Mouse (Mus musculus): ENCODE measurements around the gene 2310022B05Rik.

2310022B05Rik gene

DNA sequence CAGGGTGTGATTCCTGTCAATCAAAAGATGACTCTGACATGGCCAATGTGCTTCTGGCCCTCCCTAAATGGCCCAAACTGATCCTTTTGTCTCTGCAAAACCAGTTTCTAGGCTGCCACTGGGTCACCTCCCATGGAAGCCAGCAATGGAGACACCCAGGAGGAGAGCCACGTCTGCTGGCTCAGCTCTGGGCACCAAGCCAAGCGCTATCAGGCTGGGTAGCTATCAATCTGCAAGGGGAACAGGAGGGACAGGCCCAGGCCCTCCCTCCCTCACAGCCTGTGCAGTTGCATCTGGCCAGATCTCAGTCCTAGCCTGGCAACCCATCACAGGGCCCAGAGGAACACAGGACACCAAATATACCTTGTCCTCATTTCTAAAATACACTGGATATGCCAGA, 4.8 kb downstream of the 2310022B05Rik start:
- DNase-seq, result peak; percentile 35

DNA sequence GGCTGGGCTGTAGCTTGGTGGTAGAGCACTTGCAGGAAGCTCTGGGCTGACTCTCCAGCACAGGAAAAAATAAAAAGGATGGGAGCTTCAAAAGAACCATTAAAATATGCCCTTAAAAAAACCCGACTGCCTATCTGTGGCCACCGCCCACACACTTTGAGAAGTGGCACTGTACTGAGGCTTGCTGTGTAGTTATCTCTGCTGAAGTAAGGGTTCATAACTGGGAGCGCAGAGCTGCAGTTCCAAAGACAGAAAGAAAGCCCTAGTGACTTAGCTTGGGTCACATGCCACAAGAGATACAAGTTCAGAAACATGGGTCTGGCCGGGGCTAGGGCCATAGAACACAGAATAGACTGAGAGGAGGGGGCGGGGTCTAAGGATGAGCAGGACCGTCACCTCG, 5.2 kb downstream of the 2310022B05Rik start:
- no peak for DNase-seq

DNA sequence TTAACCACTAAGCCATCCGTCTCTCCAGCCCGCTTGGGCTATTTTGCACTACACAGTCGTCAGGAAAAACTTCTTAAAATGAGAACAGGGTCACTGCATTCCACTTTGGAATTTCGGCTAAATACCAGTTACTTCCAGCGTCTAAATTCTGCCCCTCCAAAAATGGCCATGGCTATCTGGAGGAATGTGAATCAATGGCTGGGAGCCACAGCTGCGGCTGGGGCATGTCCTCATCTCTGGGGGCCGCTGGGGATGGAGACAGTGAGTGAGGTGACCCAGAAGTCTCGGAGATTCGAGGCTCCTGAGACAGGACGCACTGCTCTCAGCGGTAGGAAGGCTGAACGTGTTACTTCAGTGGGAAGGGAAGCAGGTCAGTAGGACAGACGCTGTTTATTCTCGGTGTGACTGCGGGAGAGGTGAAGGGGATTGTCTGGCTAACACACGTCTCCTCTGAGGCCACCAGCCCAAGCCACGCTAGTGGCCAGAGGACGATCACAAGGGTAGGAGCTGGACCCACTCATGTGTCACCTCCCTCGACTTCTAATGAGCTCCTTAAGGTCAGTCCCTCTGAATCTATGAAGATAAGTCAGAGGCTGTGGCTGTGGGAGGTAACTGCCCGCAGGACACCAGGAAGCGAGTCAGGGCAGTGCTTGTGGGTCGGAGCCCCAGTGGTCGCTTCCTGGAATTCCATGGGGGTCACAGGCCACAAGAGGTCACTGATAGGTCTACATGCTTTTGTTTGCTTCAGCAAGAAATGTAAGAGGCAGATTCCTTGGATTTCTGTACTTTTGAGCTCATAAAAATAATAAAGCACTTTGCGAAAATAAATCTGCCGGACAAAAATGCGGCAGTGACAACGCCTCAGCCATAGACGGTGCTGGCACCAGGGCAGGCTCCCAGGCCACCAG, 9.3 kb downstream of the 2310022B05Rik start:
- no peak for DNase-seq

DNA sequence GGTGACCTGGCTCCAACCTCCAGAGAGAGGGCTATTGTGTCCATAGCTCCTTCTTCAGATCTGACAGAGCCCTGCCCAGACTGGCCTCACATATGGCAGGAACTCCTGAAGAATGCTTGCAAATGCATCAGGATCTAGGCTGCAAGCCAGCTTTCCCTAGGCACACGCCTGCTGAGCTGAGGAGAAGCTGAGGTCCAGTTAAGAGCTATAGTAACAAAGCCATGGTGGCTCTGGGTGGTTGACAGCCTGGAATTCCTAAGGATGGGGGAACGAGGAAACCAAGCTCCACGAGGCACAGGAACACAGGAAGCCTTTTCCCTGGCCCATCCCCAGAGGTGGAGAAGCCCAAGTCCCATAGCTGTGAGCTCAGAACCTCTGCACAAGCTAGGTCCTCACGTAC, 10.6 kb downstream of the 2310022B05Rik start:
- DNase-seq, result no peak

GRCm38 (mm10) chr8:124651776-124652175, 11.4 kb downstream of the 2310022B05Rik start:
- DNase-seq, result no peak

- DNase-seq, result no peak
These were observed 14.9 kb downstream of the 2310022B05Rik start for GRCm38 (mm10) chr8:124648311-124648710.

DNA sequence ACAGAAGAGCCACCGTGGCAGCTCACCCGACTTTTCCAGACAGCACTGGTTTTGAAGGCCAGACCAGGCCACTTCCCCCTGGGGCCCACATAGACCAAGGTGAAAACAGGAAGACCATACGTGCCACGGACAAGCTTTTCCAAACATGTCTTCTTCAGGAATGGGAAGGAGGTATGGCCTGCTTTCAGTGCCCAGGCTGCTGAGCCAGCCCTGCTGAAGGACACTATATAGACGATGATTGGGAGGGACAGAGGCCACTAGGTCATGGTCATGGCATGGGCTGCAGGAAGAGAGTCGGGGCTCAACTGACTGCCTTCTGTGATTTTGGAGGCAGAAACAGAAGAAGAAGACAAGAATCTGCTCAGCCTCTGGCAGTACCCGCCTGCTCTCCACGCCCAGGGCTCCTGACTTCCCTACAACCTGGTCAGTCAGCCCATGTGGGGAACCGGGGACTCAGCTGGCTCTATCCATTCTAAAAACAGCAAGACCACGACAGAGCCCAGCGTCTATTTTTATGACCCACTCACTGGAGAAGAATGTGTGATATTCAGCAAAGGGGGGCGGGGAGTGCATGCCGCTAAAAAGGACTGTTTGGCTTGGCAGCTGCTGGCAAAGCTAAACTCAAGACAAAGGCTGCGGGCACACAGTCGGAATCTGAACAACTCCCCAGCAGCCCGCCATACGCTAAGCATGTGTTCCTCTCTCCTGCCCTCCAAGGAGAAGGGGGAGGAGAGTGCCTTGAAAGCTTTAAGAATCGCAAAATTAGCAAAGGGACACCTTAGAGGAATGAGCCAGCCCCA, 19.4 kb downstream of the 2310022B05Rik start:
- DNase-seq, result no peak

DNA sequence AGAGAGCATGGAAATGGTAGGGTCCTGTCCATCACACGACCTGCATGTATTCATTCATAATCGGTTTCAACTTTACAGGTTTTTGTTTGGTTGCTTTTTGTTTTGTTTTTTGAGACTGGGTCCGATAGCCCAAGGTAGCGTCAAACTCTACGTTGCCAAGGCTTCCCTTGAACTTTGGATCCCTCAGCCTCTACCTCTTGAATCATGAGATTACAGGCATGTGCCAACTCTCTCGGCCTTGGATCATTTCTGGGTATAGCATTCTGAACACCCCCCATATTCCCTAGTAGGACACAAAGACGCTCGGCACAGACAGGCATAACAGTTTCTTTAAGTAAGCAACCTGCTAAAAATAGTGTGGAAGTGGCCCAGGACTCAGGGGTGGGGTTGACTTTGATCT, 21.6 kb downstream of the 2310022B05Rik start:
- DNase-seq, result no peak

DNA sequence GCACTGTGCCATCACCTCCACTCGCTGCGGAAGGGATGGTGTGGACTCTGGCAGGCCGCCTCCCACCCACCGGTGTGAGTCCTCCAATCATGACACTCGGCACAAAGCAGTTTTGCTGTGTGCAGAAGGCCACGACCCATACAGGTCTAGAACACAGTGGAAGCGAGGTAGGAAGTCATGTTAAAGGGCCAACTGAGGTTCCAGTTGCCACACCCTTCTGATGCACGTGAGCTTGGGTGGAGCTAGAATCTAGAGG, 28.0 kb downstream of the 2310022B05Rik start:
- DNase-seq, result no peak

GRCm38 (mm10) chr8:124634411-124635246, 28.5 kb downstream of the 2310022B05Rik start:
- DNase-seq, result no peak

- no peak for DNase-seq
These were observed 30.0 kb downstream of the 2310022B05Rik start for GRCm38 (mm10) chr8:124633001-124633703.

DNA sequence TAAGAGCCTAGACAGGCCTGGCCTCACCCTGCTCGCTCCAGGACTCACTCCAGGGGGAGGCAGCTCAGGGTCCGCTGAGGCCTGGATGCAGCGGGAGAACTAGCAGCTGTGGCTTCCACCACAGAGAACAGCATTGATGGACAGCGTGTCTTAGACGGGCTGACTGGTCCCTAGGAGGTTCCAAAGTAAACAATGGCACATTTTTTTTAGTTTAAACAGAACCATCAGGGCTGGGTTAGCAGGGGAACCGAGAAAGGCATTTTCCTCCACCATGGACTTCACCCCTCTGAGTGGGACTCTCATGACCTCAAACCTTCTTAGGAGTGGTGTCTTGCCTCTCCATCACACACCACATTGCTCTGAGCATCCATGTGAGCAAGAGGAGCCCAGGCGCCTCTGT, 31.2 kb downstream of the 2310022B05Rik start:
- DNase-seq, result no peak

GRCm38 (mm10) chr8:124630891-124631290, 32.3 kb downstream of the 2310022B05Rik start:
- DNase-seq, result no peak

- no peak for DNase-seq
These were observed 32.7 kb downstream of the 2310022B05Rik start for GRCm38 (mm10) chr8:124630489-124630888.

GRCm38 (mm10) chr8:124626251-124626650, 36.9 kb downstream of the 2310022B05Rik start:
- DNase-seq, result no peak

DNA sequence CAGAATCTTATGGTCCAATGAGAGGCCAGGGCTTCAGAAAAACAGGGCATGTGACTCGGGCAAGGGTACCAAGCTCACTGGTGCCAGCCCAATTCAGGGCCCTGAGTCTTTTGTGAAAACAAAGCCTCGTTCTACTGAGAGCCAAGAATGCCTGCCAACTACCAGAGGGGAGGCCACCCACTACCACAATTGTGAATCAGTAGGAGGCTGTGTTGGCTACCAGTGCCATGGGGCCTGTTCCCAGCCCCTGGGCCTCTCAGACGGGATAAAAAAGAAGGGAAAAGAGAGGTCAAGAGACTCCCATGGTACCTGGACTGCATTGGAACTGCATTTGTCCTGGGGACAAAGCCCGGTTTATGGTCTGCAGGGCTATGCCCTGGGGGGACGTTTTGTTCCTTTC, 41.9 kb downstream of the 2310022B05Rik start:
- DNase-seq, result no peak

DNA sequence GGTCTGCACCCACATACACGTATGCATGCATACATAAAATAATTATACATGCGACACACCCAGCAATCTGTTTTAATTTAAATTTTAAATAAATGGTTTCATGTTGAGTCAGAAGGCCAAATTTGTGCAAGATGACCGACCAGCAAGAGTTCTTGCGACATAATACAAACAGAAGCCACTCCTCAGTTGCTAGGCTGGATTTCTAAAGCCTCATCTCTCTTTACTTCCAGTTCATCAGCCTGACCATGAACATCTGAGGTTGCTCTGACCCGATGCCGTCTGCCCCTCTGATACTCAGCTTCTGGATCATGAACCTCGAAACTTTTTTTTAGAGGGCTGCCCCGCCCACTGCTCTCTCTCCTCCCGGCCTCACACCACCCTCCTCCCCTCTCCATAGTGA, 44.9 kb downstream of the 2310022B05Rik start:
- no peak for DNase-seq

- peak; percentile 83 for DNase-seq
These were observed 45.8 kb downstream of the 2310022B05Rik start for GRCm38 (mm10) chr8:124617266-124617869.

DNA sequence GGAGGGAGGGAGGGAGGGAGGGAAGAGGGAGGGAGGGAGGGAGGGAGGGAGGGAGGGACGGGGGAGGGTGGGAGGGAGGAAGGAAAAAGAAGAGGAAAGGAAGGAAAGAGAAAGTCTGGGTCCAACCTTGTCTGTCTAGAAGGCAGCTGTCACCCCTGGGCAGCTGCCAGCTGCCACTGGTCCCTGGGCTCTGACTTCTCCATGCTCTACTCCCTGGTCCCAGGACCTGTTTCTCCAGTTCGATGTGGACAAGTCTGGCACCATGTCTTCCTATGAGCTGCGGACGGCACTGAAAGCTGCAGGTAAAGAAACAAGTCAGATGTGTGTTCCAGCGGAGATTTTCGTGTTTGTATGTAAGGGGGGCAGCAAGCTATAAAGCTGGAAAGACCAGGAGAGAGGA, 48.8 kb downstream of the 2310022B05Rik start:
- DNase-seq, result no peak

- DNase-seq, result no peak
These were observed 54.2 kb downstream of the 2310022B05Rik start for GRCm38 (mm10) chr8:124608972-124609353.

GRCm38 (mm10) chr8:124608239-124608971, 54.8 kb downstream of the 2310022B05Rik start:
- no peak for DNase-seq

DNA sequence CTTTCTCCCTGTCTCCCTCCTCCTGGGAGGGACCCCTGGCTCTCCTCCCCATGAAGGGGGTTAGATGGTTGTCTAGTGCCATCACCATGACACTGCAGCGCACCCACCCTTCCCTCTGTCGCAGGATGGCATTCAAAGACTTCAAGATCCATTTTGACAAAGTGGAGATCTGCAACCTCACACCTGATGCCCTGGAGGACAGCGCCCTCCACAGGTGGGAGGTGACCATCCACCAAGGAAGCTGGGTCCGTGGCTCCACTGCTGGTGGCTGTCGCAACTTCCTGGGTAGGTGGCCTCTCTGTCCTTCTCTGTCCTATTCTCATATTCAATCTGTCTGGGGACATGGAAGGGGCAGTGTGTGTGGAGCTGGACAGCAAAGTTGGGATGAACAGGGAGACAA, 59.1 kb downstream of the 2310022B05Rik start:
- DNase-seq, result no peak
